Mouse (Mus musculus) stomach, embryonic 14.5 days (tissue): ENCODE measurements around the gene Ift52. TPM values are rescaled to one million over a fixed set of nuclear protein-coding genes. Genes with fewer than 3 reads are reported as not detected.

Experiments used
- ATAC-seq: fragments of 200-750 bp; cut with Nextera tagmentation; 2 replicates; pipeline ENCODE4 v1.8.0; 2017; ENCODE audit warnings: low read depth, moderate TSS enrichment; ENCODE audit not compliant: insufficient number of reproducible peaks, insufficient read depth, low FRiP score
- H3K27ac ChIP-seq: fragments of 300-500 bp; sonication (generic); 2 replicates; pipeline ENCODE4 v1.5.1; 2014; ENCODE audit warnings: mild to moderate bottlenecking, low read length, moderate library complexity, mixed read lengths
- H3K27me3 ChIP-seq: fragments of 300-500 bp; sonication (generic); 2 replicates; pipeline ENCODE4 v1.6.1; 2014; ENCODE audit warnings: low read length, control low read depth, mixed read lengths; ENCODE audit not compliant: control insufficient read depth, insufficient read depth
- H3K36me3 ChIP-seq: fragments of 300-500 bp; sonication (generic); 2 replicates; pipeline ENCODE4 v1.6.1; 2014; ENCODE audit warnings: mild to moderate bottlenecking, control low read depth, low read length, moderate library complexity, mixed read lengths; ENCODE audit not compliant: control insufficient read depth, insufficient read depth
- H3K4me1 ChIP-seq: fragments of 300-500 bp; sonication (generic); 2 replicates; pipeline ENCODE4 v1.6.1; 2014; ENCODE audit warnings: low read length, control low read depth, mixed read lengths; ENCODE audit not compliant: control insufficient read depth, insufficient read depth
- H3K4me2 ChIP-seq: fragments of 300-500 bp; sonication (generic); replicated peaks from 2 replicates; pipeline ENCODE4 v1.6.1; 2014; ENCODE audit warnings: low read depth, low read length, control low read depth
- H3K4me3 ChIP-seq: fragments of 300-500 bp; sonication (generic); 2 replicates; pipeline ENCODE4 v1.5.1; 2014; ENCODE audit warnings: low read depth, low read length, control low read depth
- H3K9ac ChIP-seq: fragments of 300-500 bp; sonication (generic); replicated peaks from 2 replicates; pipeline ENCODE4 v1.6.1; 2014; ENCODE audit warnings: low read depth, mild to moderate bottlenecking, control low read depth, low read length, moderate library complexity, mixed read lengths
- H3K9me3 ChIP-seq: fragments of 300-500 bp; sonication (generic); 2 replicates; pipeline ENCODE4 v1.6.1; 2016; ENCODE audit warnings: low read depth, low read length, control low read depth; ENCODE audit not compliant: control insufficient read depth
- WGBS: fragments of 180-500 bp; shearing (Covaris S2); extraction: QIAGEN DNeasy Blood & Tissue Kit; methylation state at CpG from one replicate; pipeline ENCODE4 v1.1.7; 2014; 5-methylcytosine and 5-hydroxymethylcytosine counted together
- polyA plus RNA-seq: library from polyadenylated mRNA; unstranded; fragments of >200 nt; fragmentation: Nextera tagmentation; extraction: Ambion mirVana; gene quantifications from 2 replicates; pipeline ENCODE4 v1.2.1, GENCODE M21; 2014

Gene Ift52
- polyA plus RNA-seq, 1 experiment from 2014 or later: 50.7 TPM

GRCm38 (mm10) chr2:162993881-162994616 is 23.1 kb upstream of the Ift52 start:
- Histone ChIP-seq H3K9ac (no peak overlapping the region), H3K4me1 (no peaks in the 10 kb centered on the region), H3K4me3 (no peak overlapping the region), H3K4me2 (no peak overlapping the region), H3K27me3 (no peaks in the 10 kb centered on the region), H3K36me3 (no peaks in the 10 kb centered on the region), H3K9me3 (no peaks in the 10 kb centered on the region), H3K27ac (no peak overlapping the region)
- WGBS: 79% methylated on average over 9 of the region's 9 CpGs
- ATAC-seq: no peak

DNA sequence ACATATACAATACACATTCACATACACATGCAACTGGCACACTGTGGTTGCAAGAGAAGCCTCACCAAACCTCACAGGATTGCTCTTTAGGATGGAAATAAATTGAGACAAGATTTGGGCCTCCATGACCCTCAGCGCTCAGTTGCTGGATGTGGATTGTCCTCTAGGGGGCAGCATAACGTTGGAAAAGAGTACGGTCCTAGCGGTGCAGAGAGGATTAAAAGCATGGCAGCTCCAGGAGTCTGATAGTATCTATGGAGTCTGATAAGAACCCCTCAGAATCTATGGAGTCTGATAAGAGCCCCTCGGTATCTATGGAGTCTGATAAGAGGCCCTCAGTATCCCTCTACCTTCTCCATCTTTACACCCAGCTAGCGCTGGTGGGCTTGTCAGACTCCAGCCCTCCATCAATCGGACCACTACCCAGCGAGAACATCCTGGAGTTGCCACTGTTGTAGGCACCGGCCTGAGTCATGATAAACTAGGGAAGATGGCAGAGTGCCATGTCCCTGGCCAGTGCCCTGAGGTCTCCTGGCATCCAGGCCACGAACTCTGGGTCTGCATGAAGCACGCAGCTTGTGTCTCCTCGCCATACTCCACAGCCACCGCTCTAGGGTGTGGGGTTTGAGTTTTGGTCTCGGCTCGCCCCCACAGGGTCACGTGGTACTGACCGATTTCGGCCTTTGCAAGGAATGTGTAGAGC is 18.5 kb upstream of the Ift52 start:
- H3K9me3 ChIP-seq: no peaks in the 10 kb centered on the region
- no peaks in the 10 kb centered on the region for H3K4me1 ChIP-seq
- no peak overlapping the region for H3K9ac ChIP-seq
- ATAC-seq: no peak; the same call in 1 of the 2 replicates
- no peak overlapping the region for H3K4me3 ChIP-seq
- no peak overlapping the region for H3K27ac ChIP-seq
- H3K36me3 ChIP-seq: no peaks in the 10 kb centered on the region
- peak overlapping the region; percentile 15; the same call in 1 of the 2 replicates for H3K4me2 ChIP-seq
- WGBS: 23% methylated on average over 18 of the region's 18 CpGs
- H3K27me3 ChIP-seq: no peaks in the 10 kb centered on the region

- no peak overlapping the region for H3K4me2 ChIP-seq
- H3K27ac ChIP-seq: no peak overlapping the region
- no peak overlapping the region for H3K4me3 ChIP-seq
- no peaks in the 10 kb centered on the region for H3K27me3 ChIP-seq
- H3K9ac ChIP-seq: no peak overlapping the region
- no peak for ATAC-seq
- WGBS: 35% methylated on average over 3 of the region's 3 CpGs
- H3K9me3 ChIP-seq: no peaks in the 10 kb centered on the region
- no peaks in the 10 kb centered on the region for H3K4me1 ChIP-seq
- H3K36me3 ChIP-seq: no peaks in the 10 kb centered on the region
These were observed 17.4 kb upstream of the Ift52 start for GRCm38 (mm10) chr2:162999744-163000143.

DNA sequence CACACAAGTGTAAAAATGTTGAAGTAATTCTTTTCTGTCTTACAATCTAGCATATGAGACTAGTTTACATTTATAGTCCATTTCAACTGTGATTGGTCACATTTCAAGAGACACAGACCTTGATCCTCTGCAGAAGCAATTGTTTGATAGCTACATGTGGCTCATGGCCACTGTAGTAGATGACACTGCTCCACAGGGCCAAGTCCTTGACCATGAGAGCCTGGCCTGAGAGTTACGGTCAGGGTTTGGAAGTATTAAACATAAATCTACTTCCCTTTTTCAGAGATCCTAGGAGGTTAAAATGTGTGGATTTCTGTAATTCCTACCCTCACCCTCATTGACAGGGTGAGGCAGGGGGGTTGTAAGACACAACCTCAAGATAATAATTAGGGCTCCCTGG is 16.1 kb upstream of the Ift52 start:
- ATAC-seq: no peak

GRCm38 (mm10) chr2:163007299-163007698 is 9.9 kb upstream of the Ift52 start:
- Histone ChIP-seq H3K4me3 (no peak overlapping the region), H3K9me3 (no peaks in the 10 kb centered on the region), H3K36me3 (no peaks in the 10 kb centered on the region), H3K4me2 (no peak overlapping the region), H3K27ac (no peak overlapping the region), H3K4me1 (no peaks in the 10 kb centered on the region), H3K27me3 (no peaks in the 10 kb centered on the region), H3K9ac (no peak overlapping the region)
- ATAC-seq: no peak
- 68% methylated on average over 4 of the region's 4 CpGs for WGBS

More for the DNA sequence above, 16.1 kb upstream of the Ift52 start:
- WGBS: 87% methylated on average over 1 of the region's 1 CpGs
- H3K4me1 ChIP-seq: no peaks in the 10 kb centered on the region
- H3K4me2 ChIP-seq: no peak overlapping the region
- no peak overlapping the region for H3K27ac ChIP-seq
- H3K4me3 ChIP-seq: no peak overlapping the region
- no peak overlapping the region for H3K9ac ChIP-seq
- H3K27me3 ChIP-seq: no peaks in the 10 kb centered on the region
- H3K9me3 ChIP-seq: no peaks in the 10 kb centered on the region
- H3K36me3 ChIP-seq: no peaks in the 10 kb centered on the region

DNA sequence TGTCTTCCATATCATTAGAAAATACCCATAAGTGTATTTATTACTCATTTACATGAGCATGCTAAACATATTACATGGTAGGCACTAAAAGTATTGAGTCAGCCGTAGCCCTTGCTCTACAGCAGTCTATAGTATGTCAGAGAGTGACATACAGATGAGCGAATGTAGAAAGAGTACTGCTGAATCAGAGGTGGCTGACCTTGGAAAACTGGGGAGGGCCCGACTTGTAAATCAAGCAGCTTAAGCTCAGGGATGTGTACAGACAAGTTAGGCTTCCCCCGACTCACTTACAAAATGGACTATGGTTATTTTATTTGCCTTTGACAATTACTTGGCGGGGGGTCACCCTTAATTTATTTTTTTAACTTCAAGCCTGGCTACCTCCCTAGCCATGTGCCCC is 14.1 kb downstream of the Ift52 start:
- no peaks in the 10 kb centered on the region for H3K27me3 ChIP-seq
- H3K9ac ChIP-seq: no peak overlapping the region
- H3K4me2 ChIP-seq: no peak overlapping the region
- H3K36me3 ChIP-seq: peaks cover 56% of the 10 kb centered on the region
- 87% methylated on average over 5 of the region's 5 CpGs for WGBS
- no peak overlapping the region for H3K27ac ChIP-seq
- no peaks in the 10 kb centered on the region for H3K4me1 ChIP-seq
- ATAC-seq: no peak
- H3K4me3 ChIP-seq: no peak overlapping the region
- H3K9me3 ChIP-seq: no peaks in the 10 kb centered on the region

GRCm38 (mm10) chr2:163031757-163032156 is 14.6 kb downstream of the Ift52 start:
- H3K9me3 ChIP-seq: no peaks in the 10 kb centered on the region
- H3K36me3 ChIP-seq: peaks cover 57% of the 10 kb centered on the region
- H3K4me3 ChIP-seq: no peak overlapping the region
- H3K27me3 ChIP-seq: no peaks in the 10 kb centered on the region
- WGBS: 88% methylated on average over 2 of the region's 2 CpGs
- H3K4me1 ChIP-seq: no peaks in the 10 kb centered on the region
- no peak overlapping the region for H3K27ac ChIP-seq
- H3K9ac ChIP-seq: no peak overlapping the region
- ATAC-seq: no peak
- H3K4me2 ChIP-seq: no peak overlapping the region

DNA sequence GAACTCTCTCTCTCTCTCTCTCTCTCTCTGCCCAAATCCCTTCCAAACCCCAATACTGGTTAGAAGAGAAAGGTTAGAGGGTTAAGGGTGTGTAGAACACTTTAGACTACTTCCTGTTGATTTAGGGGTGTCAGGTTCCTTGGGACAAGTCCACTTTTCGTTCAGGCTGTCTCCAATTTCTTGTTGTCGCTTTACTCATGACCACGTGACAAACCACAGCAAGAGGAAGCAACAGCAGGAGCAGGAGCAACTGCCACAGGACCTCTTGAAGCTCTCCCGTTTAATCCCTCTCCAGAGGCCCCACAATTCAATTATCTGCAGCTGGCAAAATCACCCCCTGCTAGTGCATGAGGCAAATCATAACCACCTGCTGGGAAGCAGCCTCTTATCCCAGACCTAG is 15.5 kb downstream of the Ift52 start:
- WGBS: 57% methylated on average over 4 of the region's 4 CpGs
- ATAC-seq: no peak
- Histone ChIP-seq H3K4me3 (no peak overlapping the region), H3K9ac (no peak overlapping the region), H3K4me2 (no peak overlapping the region), H3K9me3 (no peaks in the 10 kb centered on the region), H3K36me3 (peaks cover 64% of the 10 kb centered on the region), H3K27me3 (no peaks in the 10 kb centered on the region), H3K27ac (no peak overlapping the region), H3K4me1 (no peaks in the 10 kb centered on the region)
